8 mouse cellular contexts compared by ENCODE assay signal in genomic region chr3:129878405-129879021, GRCm38 (mm10). TPM values are rescaled to one million over a fixed set of nuclear protein-coding genes. Genes with fewer than 3 reads are reported as not detected.
DNase-seq lines count a peak whose midpoint lies in the region; ATAC-seq lines count a peak whose summit lies in the region.

Gene Pla2g12a, plus strand, starts transcription at chr3:129878606.

- peak within 1 kb of the TSS; percentile 90 for H3K4me2 ChIP-seq in hindbrain, embryonic 14.5 days (replicated peaks)

- peak; percentile 83 for DNase-seq in T-cell, adult 2 months (ENCODE audit: low spot score)
- peak; percentile 90 to 94 for DNase-seq in cerebellum, postnatal 36 days
- DNase-seq in frontal cortex, postnatal 36 days (ENCODE audit: low spot score in 2 of 2) = peak; percentile 92 to 95
- peak; percentile 97 for DNase-seq in hindbrain, embryonic 14.5 days (ENCODE audit: low spot score)
- peak; percentile 89 to 90 for DNase-seq in layer of hippocampus, postnatal 25 days (ENCODE audit: extremely low spot score in 1 of 2, low spot score in 1 of 2)
- DNase-seq in lung, postnatal 14 days = peak; percentile 92
- peak; percentile 78 for DNase-seq in retina, adult 2 months (ENCODE audit: low read depth, low spot score)
- peak; percentile 91 for DNase-seq in thymus, postnatal 25 days

- ATAC-seq in hindbrain, embryonic 14.5 days (ENCODE audit: low FRiP score) = peak; percentile 95

- WGBS in hindbrain, embryonic 14.5 days = under 1% methylated on average over 63 of the region's 66 CpGs

- H3K4me3 ChIP-seq in hindbrain, embryonic 14.5 days (replicated peaks; ENCODE audit: low read length) = peak within 1 kb of the TSS; percentile 70

- H3K9me3 ChIP-seq in hindbrain, embryonic 14.5 days (ENCODE audit: control insufficient read depth, low read length) = no peaks in the 10 kb centered on the region

- no peaks in the 10 kb centered on the region for H3K36me3 ChIP-seq in hindbrain, embryonic 14.5 days (replicated peaks; ENCODE audit: control insufficient read depth, insufficient read depth)

- H3K4me1 ChIP-seq in hindbrain, embryonic 14.5 days (replicated peaks; ENCODE audit: control insufficient read depth, insufficient read depth, low read length) = peaks cover 13% of the 10 kb centered on the region

- H3K27ac ChIP-seq in hindbrain, embryonic 14.5 days = peak within 1 kb of the TSS; percentile 88

- no peaks in the 10 kb centered on the region for H3K27me3 ChIP-seq in hindbrain, embryonic 14.5 days (ENCODE audit: control insufficient read depth, insufficient read depth, low read length)

- H3K9ac ChIP-seq in hindbrain, embryonic 14.5 days = peak within 1 kb of the TSS; percentile 82

RNA-seq across cellular contexts. Expression of gene Pla2g12a, which starts in this region (rescaled TPM):
- 38.4 and 47.0 TPM in 2 replicates for polyA plus RNA-seq in hindbrain, embryonic 14.5 days (2014; fragmentation: Nextera tagmentation; extraction: Ambion mirVana)
- 10 to 100 TPM; 22.4 to 22.7 TPM for total RNA-seq in layer of hippocampus, postnatal 25 days (2021)

Comparison
In these comparisons a context has a peak if more than half of its experiments do, and no peak if none do; other contexts are left out.
1. Peak in every context shown above with its lines: DNase-seq, ATAC-seq, H3K4me3 ChIP-seq and H3K27ac ChIP-seq.